Mouse (Mus musculus): ENCODE measurements around the gene Sypl2.
"Not testable (repeated sequence)": the region's sequence is repeated elsewhere in the genome, so short reads cannot be mapped to it uniquely, and the experiment has no call there.

Sypl2 gene

GRCm38 (mm10) chr3:108226558-108227350 lies at the start of gene Sypl2:
Sypl2 (minus strand) TSS chr3:108226648.
- DNase-seq, result peak; percentile 80 to 86

DNA sequence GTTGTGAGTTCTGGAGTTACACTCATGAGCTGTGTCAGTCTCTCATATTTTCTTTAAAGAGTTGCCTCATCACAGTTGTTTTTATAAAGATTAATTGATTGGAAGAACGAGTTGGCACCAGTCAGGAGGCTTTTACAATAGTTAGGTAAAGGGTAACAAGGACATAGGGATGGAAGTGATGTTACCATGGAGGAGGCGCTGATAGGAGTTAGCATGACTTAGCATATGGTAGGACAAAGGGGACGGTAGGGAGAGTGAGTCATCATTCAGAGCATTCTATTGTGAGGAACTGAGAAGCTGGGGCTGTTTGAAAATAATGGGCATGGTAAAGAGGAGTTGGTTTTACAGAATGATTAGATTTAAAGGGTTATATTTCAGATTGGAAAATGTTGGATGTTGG lies 32.9 kb upstream of the Sypl2 start:
- DNase-seq, result no peak

GRCm38 (mm10) chr3:108257831-108258500 lies 31.5 kb upstream of the Sypl2 start:
- DNase-seq, result no peak

DNA sequence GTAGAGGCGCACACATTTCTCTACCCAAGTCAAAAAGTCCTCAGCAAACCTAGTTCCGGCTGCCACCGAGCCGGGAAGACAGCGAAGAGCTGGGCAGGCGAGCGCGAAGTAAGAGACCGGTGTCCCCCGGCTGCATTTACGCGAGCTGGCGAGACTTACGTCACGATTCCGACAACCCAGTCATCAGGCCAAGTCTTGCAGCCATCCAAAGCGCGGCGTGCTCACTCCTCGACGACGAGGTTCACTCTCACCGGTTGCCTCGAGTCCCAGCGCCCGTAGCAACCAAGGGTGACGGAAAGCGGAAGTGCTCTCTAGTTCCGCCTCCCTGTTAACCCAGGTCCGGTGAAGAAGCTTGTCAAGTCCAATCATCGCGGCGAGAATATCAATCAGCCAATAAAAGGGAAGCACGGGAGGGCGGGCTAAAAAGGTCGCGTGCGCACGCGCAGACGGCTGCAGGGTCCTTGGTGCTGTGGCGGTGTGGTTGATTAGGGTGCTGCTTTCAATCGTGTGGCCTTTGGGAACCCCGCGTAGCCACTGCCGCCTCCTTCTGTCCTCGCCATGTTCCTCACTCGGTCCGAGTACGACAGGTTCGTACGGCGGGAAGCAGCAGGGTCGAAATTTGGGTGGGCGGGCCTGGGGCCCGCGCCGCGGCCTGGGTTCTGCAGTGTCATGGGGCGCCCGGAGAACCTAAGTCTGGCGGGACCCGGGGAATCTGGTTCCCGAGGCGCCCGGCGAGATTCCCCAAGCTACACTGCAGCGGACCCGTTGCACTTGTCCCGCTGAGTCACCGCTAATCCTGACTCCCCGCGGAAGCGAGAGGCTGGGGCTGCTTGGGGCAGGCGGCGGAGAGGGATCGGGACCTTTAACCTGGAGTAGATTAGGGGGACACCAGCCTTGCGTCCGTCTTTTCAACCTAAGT lies 30.5 kb upstream of the Sypl2 start, which contains the start of gene Psma5:
Gene Psma5 (plus strand): TSS at position 208 of the 919 bp plus-strand sequence.
- DNase-seq, result peak; percentile 96

DNA sequence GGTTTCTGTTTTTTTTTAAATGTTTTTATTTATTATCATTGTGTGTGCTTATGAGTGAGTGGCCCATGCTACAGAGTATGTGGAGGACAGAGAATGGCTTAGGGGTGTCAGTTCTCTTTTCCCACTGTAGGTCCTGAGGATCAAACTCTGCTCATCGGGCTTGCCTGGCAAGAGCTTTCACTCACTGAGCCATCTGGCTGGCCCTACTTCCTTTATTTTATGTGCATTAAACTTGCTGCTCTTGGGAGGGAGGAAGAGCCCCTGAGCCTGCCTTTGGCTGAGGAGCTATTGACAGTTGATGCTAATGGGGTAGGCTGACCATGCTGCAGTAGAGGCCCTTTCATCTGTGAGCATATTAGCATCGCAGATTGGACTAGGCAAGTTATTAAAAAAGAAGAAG lies 20.4 kb upstream of the Sypl2 start:
- DNase-seq, result no peak

GRCm38 (mm10) chr3:108241243-108241839 lies 14.9 kb upstream of the Sypl2 start:
- no peak for DNase-seq

DNA sequence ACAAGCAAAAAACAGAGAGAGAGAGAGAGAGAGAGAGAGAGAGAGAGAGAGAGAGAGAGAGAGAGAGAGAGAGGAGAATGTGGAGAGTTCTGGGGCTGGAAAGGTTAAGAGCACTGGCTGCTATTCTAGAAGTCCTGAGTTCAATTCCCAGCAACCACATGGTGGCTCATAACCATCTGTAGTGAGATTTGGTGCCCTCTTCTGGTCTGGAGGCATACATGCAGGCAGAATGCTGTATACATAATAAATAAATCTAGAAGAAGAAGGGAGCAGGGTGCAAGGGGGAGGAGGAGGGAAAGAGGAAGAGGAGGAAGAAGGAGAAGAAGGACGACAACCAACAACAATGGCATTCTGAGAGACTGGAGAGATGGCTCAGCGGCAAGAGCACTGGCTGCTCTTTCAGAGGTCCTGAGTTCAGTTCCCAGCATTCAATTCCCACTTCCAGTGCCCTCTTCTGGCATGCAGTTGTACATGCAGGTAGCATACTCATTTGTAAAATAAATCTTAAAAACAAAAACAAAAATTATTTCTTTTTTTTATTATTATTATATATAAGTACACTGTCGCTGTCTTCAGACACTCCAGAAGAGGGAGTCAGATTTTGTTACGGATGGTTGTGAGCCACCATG lies 11.1 kb upstream of the Sypl2 start:
- DNase-seq, result not testable (repeated sequence)

DNA sequence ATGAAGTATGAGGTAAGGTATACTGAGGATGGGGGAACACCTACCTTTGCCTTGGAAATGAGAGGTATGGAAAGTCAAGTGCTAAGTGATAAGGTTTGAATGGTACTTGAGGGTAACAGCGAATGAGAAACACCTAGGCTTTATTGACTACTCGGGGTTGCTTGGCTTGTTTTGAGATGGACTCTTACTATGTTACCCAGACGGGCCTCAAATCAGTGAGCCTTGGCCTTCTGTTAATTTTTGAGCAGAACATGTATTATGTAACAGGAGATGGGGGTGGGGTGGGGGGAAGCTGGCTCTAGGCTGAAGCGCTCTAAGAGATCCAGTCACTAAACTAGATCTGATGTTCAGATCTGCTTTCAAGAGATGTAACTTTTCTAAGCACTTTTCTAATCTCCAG lies 5.2 kb upstream of the Sypl2 start:
- DNase-seq, result peak in 1 of 2 experiments; percentile 46

- DNase-seq, result peak in 1 of 2 experiments; percentile 48
Observed at GRCm38 (mm10) chr3:108227521-108227920, 1.1 kb upstream of the Sypl2 start.

DNA sequence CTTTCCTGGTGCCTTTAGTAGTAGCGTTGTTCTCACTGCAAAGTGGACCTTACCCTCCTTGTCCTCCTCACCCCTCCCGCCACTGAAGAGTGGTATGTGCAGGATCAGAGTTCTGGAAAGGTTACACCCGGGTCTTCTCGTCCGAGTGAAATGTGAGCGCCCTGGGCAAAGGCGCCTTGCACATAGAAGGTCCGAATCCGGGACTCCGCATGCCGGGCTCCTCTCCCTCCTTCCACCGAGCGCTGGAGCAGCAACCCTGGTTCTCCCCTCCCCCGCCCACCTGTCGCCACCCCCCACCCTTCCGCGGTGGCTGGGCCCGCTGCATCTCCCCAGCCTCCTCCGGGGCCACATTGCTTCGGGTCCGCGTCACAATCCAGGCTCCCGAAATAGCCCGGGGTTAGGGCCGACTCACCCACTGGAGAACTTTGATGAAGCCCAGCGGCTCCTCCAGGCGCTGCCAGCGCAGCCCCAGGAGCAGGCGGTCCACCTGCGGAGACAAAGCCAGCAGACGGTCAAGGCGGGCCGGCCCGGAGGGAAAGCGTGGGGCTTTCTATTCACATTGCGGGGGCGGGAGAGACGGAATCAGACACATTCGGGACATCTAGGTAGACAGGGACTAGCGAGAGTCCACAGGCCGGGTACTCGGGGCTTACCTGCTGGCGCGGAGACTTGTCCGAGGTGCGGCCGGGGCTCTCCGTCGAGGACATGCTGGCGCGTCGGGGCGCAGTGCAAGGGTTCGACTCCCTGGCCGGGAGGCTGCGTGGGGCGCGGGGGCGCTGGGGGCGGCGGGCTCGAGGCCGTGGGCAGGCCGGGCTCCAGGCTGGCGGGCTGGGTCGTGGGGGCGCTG lies 514 bp downstream of the Sypl2 start:
- DNase-seq, result peak; percentile 82 to 87

DNA sequence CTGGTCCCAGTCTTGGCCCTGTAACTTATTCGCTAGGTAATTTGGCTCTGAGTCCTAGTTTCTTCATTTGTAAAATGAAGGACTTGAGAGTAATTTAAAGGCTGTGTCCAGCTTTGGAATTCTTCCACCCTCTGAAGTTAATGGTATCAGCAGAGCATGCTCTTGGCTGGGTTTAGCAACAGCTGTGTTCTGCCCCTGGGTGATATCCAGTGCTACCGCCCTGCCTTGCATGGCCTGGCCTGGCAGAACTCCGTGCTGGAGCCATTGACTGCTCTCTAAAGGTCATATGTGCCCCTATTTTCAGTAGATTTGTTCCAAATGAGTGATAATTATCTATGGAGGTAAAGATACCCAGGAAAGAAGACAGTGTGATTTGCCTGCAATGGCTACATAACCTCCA lies 5.8 kb downstream of the Sypl2 start:
- no peak for DNase-seq

DNA sequence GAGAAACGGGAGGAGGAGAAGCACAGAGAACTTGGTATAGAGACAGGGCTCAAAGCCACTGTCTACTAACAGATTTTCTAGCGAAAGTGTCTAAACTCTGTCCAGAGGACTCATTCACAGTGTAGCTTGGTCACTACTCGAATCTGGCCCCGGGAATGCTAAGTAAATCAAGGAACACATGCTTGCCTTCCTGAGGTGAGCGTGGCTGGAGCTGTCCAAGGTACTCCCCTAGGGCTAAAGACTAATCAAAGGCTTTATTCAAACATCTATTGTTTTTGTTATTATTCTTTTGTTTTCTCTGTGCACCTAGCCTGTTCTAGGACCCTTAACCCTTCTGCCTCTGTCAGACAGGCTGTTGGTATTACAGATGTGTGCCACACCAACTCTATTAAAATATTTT lies 11.7 kb downstream of the Sypl2 start:
- no peak for DNase-seq

DNA sequence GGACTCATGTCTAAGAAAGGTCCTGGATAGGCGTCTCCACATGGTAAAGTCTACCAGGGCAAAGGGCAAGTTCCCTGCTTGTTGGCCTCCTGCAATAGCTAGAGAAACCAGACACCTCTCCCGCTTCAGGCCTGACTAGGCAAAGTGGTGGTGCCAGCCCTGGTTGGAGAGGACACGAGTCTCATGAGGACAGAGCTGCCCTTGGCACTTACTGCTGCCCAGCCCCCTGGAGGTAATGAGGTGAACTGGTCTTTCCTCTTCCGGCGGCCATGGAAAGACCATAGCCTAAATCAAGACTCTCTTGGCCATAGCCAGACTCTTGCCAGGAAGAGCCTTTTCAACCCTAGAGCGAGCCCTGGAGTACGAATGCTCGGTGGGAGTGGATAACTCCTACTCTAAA lies 14.0 kb downstream of the Sypl2 start:
- DNase-seq, result peak; percentile 60 to 69

GRCm38 (mm10) chr3:108211845-108212244 lies 14.6 kb downstream of the Sypl2 start:
- no peak for DNase-seq

DNA sequence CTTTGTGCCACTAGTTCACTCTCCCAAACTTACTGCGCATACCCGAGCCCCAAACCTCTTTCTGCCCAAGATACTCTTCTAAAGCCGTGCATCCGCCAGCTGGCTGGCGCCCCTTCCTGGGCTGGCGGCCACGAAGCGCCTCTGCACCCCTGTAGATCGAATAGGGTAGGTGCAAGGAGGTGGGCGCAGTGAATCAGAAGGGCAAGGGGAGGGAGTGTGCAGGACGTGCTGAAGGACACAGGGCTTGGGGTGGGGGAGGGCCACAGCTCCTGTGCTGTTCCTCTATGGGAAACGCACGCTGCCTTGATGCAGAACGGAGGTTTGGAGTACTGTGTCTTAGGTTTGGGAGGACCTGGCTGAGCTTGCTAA lies 15.7 kb downstream of the Sypl2 start, which contains the start of gene Atxn7l2:
Gene Atxn7l2 (minus strand): TSS at position 164 of the 369 bp plus-strand sequence.
- peak; percentile 57 to 61 for DNase-seq

DNA sequence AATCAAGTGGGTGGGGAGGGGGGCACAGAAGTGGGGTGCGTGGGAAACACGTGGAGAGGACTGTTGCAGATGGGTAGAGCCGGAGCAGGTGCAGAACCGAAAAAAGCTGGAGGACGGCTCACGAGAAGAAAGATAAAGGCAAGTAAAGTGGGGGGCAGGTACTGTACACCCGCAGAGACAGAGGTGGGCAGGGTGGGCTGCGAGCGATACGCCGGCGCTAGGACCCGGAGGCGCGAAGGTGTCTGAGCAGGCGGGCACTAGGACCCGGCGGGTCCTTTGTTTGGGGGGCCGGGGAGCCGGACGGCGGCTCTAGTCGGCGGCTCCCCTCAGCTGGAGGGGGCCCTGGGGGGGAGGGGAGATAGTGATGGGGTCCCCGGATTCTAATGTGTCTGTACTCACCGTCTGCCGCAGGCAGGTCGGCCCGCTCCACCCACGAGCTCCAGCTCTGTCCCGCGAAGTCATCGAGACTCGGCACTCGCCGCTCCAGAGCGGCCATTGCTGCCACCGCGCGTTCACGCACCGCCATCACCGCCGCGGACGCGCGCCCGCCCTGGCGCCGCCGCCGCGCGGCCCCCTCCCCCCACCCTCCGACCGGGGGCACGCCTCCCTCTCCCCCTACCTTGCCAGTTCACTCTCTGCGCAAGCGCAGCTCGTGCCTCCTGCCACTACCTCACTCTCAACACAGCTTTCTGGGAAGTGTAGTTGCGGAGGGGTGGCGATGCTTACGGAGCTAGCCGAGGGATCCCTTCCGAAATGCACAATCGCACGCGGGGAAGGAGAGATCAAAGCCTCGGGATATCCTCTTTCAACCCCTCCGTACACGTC lies 16.3 kb downstream of the Sypl2 start:
- peak; percentile 93 to 94 for DNase-seq

- DNase-seq, result no peak
Observed at GRCm38 (mm10) chr3:108209536-108209935, 16.9 kb downstream of the Sypl2 start.

DNA sequence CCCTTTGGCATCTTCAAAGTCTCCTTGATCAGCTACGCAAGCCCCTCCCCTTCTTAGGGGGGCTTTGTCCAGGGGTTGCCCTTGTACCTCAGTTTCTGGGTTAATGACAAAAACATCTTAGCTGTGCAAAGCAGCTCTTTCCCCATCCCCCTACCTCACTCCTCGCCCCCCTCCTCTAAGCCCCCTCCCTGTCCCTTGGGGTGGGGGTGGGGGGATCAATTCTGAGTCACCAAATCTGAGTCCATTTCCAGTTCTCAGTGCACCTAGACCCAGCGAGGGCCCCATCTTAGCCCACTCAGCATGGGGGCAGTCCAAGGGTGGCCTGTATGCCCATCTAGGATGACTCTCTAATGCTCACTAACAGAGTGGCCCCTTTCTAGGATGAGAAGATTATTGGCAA lies 17.4 kb downstream of the Sypl2 start:
- no peak for DNase-seq

GRCm38 (mm10) chr3:108206731-108207375 lies 19.6 kb downstream of the Sypl2 start:
- no peak for DNase-seq

GRCm38 (mm10) chr3:108205601-108206000 lies 20.8 kb downstream of the Sypl2 start:
- no peak for DNase-seq
